Mouse (Mus musculus) C2C12 (cell line): Measurements from ENCODE around the gene Stx4a. TPM values are rescaled to one million over a fixed set of nuclear protein-coding genes. Genes with fewer than 3 reads are reported as not detected.

ENCODE experiments used
- H3K27me3 ChIP-seq: one replicate; pipeline ENCODE4 v1.6.1; 2011; ENCODE audit not compliant: control insufficient read depth, insufficient read depth, insufficient read length
- H3K36me3 ChIP-seq: one replicate; pipeline ENCODE4 v1.6.1; 2011; ENCODE audit not compliant: control insufficient read depth, insufficient read depth
- H3K4me3 ChIP-seq: one replicate; pipeline ENCODE4 v1.5.1; 2011; ENCODE audit warnings: mild to moderate bottlenecking, control low read depth; ENCODE audit not compliant: poor library complexity, insufficient read depth, severe bottlenecking
- H3K79me2 ChIP-seq: one replicate; pipeline ENCODE4 v1.6.1; 2011; ENCODE audit not compliant: control insufficient read depth, insufficient read depth
- H3K79me3 ChIP-seq: one replicate; pipeline ENCODE4 v1.6.1; 2011; ENCODE audit warnings: low read depth, control low read depth
- H3ac ChIP-seq: one replicate; pipeline ENCODE3; 2011; ENCODE audit warnings: low read depth; ENCODE audit not compliant: control insufficient read depth, insufficient read length
- CEBPB ChIP-seq: IDR thresholded peaks from one replicate; pipeline ENCODE4 v1.6.1; 2011; ENCODE audit warnings: low read depth, mild to moderate bottlenecking, control low read depth, moderate library complexity
- CTCF ChIP-seq: IDR thresholded peaks from one replicate; pipeline ENCODE4 v1.5.1; 2011; ENCODE audit not compliant: control insufficient read depth, insufficient read depth, insufficient read length
- FOSL1 ChIP-seq: IDR thresholded peaks from one replicate; pipeline ENCODE4 v1.8.0; 2011; ENCODE audit warnings: mild to moderate bottlenecking, low read length; ENCODE audit not compliant: poor library complexity, insufficient read depth, severe bottlenecking
- MAX ChIP-seq: IDR thresholded peaks from one replicate; pipeline ENCODE4 v1.6.1; 2011; ENCODE audit warnings: mild to moderate bottlenecking, control low read depth
- MYOD1 ChIP-seq: IDR thresholded peaks from one replicate; pipeline ENCODE4 v1.6.1; 2011; ENCODE audit warnings: low read depth; ENCODE audit not compliant: control insufficient read depth, insufficient read length
- MYOG ChIP-seq: IDR thresholded peaks from one replicate; pipeline ENCODE4 v1.6.1; 2011; ENCODE audit not compliant: control insufficient read depth, insufficient read length; ENCODE audit errors: extremely low read depth
- USF1 ChIP-seq: IDR thresholded peaks from one replicate; pipeline ENCODE4 v1.6.1; 2011; ENCODE audit warnings: low read depth, mild to moderate bottlenecking, control low read depth, moderate library complexity
- polyA plus RNA-seq: library from polyadenylated mRNA; unstranded; fragments of >200 nt; fragmentation: generic; extraction: Trizol; gene quantifications from one replicate; pipeline ENCODE4 v1.2.1, GENCODE M21; 2012; ENCODE audit warnings: missing spikeins

Stx4a gene
- polyA plus RNA-seq, 1 experiment: 50.8 TPM

- H3K79me2 ChIP-seq: no peaks in the 10 kb centered on the region
- TF ChIP-seq MYOG: no peak
- no peak for TF ChIP-seq FOSL1
- TF ChIP-seq USF1: no peak
- no peak for TF ChIP-seq CEBPB
- TF ChIP-seq CTCF: no peak
- TF ChIP-seq MAX: no peak
- TF ChIP-seq MYOD1: no peak
- no peak overlapping the region for H3ac ChIP-seq
- no peaks in the 10 kb centered on the region for H3K79me3 ChIP-seq
- no peak overlapping the region for H3K4me3 ChIP-seq
- H3K36me3 ChIP-seq: no peaks in the 10 kb centered on the region
- H3K27me3 ChIP-seq: no peaks in the 10 kb centered on the region
These were observed 7.0 kb upstream of the Stx4a start for GRCm38 (mm10) chr7:127817053-127817452.

- H3K36me3 ChIP-seq: no peaks in the 10 kb centered on the region
- no peaks in the 10 kb centered on the region for H3K79me3 ChIP-seq
- no peak overlapping the region for H3K4me3 ChIP-seq
- H3ac ChIP-seq: no peak overlapping the region
- TF ChIP-seq MYOD1 (no peak), USF1 (no peak), CEBPB (no peak), CTCF (no peak), FOSL1 (no peak), MYOG (no peak), MAX (no peak)
- no peaks in the 10 kb centered on the region for H3K79me2 ChIP-seq
- H3K27me3 ChIP-seq: peaks cover under 1% of the 10 kb centered on the region
These were observed 6.3 kb upstream of the Stx4a start for GRCm38 (mm10) chr7:127817776-127818175.

GRCm38 (mm10) chr7:127820836-127821509, 3.1 kb upstream of the Stx4a start:
- H3K4me3 ChIP-seq: no peak overlapping the region
- no peaks in the 10 kb centered on the region for H3K79me3 ChIP-seq
- no peak overlapping the region for H3ac ChIP-seq
- no peak for TF ChIP-seq MAX
- no peak for TF ChIP-seq FOSL1
- H3K27me3 ChIP-seq: peaks cover 26% of the 10 kb centered on the region
- no peaks in the 10 kb centered on the region for H3K36me3 ChIP-seq
- no peaks in the 10 kb centered on the region for H3K79me2 ChIP-seq

DNA sequence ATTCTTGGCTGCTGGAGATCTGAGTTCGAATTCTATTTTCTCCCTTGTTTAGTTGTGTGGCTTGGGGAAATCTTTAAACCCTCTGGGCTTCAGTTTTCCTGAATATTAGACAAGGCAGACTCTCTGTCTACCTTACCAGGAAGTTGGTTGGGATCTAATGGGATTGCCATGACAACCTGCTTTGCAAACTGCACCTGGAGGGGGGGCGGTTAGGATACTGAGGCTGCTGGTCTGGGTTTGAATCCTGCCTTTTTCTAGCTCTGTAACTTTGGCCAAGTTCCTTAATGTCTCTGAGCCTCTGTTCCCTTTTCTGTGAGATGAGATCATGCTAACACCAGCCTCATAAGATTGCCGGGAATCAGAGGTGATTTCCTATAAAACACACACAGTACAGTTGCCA, 1.6 kb upstream of the Stx4a start:
- no peak overlapping the region for H3K4me3 ChIP-seq
- no peaks in the 10 kb centered on the region for H3K79me3 ChIP-seq
- H3K36me3 ChIP-seq: no peaks in the 10 kb centered on the region
- H3ac ChIP-seq: no peak overlapping the region
- no peaks in the 10 kb centered on the region for H3K79me2 ChIP-seq
- peaks cover 32% of the 10 kb centered on the region for H3K27me3 ChIP-seq
- TF ChIP-seq MAX (no peak), USF1 (no peak), CTCF (no peak), MYOD1 (no peak), FOSL1 (no peak), CEBPB (no peak), MYOG (no peak)

DNA sequence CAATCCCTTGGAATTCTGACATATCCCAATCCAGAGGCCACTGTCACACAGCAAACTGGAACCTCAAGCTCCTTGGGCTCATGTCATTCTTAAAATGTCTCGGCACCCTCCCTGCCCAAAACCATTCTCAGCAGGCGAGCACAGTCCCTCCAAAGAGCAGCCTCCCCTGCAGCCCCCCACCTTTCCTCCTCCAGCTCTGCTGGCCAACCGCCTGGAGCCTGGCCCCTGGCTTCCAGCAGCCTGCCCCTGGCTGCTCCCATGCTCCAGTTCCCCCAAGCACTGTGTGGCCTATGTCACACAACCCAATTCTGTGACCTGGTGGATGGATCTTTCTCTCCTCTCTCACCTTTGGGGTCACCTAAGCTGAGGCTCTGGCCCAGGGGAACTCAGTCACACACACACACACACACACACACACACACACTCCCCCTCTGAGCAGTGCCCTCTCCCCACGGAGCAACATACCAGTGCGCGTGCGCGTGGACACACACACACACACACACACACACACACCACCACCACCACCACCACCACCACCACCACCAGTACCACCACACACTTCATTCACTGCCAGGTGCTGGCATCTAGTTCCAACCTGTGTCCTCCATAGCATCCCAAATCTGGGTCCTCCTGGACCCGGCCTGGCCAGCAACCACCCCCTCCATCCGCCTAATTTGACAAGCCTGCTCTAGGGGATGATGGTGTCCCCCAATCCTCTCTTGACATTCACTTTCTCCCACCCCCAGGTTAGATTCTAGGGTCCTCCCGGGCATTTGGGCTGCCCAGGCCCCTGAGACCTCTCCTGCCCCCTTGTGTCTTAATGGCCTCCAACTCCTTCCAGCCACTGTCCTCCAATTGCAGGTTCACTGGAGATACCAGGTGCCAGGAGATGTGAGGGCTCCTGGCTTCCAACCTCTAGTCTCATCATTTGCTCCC, 590 bp upstream of the Stx4a start:
- Histone ChIP-seq H3K79me3 (no peaks in the 10 kb centered on the region), H3K27me3 (peaks cover 32% of the 10 kb centered on the region), H3K4me3 (no peak overlapping the region), H3K79me2 (no peaks in the 10 kb centered on the region), H3K36me3 (no peaks in the 10 kb centered on the region), H3ac (no peak overlapping the region)
- no peak for TF ChIP-seq CTCF
- TF ChIP-seq USF1: no peak
- no peak for TF ChIP-seq CEBPB

DNA sequence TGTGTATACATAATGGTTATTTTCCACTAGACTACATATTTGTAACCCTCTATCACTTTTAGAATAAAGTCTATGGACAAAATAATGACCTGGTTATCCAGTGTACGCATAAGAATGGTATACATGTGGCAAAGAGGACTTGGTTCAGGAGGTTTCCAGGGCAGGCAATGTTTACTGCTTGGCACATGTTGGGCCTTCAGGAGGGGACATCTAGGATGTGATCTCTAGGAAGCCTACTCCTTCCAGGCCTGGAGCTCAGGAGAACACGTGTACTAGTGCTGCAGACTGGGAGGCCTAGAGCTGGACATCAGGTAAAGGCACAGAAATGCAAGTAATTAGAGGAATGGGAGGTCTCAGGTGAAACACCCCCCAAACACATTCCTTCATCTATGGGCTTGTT, 11.5 kb downstream of the Stx4a start:
- Histone ChIP-seq H3K79me2 (no peaks in the 10 kb centered on the region), H3K36me3 (no peaks in the 10 kb centered on the region), H3ac (no peak overlapping the region), H3K4me3 (no peak overlapping the region), H3K27me3 (no peaks in the 10 kb centered on the region), H3K79me3 (no peaks in the 10 kb centered on the region)
- TF ChIP-seq CEBPB (no peak), CTCF (no peak), MYOD1 (no peak), FOSL1 (no peak), USF1 (no peak), MYOG (no peak), MAX (no peak)
